Comparison of ENCODE assay signal across 24 mouse cellular contexts in the genomic region with DNA sequence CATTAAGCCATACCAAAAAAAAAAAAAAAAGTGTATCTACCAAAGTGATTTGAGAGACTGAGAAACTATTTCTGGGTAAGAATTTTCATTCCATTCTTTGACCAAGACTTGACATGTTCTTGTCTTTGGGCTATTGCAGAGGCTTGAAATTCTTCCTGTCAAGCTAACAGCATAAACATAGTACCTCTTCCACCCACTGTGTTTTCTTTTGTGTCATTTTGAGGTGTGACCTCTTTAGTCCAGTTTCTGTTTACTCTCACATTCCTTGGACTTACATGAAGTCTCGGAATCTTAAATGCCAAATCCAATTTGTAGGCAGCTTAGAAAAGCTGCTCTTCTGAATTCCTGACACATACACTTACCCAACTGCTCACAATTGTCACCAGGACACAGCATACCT.
"Had no signal": no experiment of that assay in that cellular context is flagged by ENCODE, and none has a peak within 500 bp of the region (broad histone marks: within the 10 kb centered on the region; RNA-seq: fewer than 3 reads in every experiment).

No protein-coding gene starts in this region.

- H3K4me3 ChIP-seq: gastrocnemius, adult 2 months; heart, embryonic 10.5 days; heart, embryonic 12.5 days; hindbrain, embryonic 10.5 days; hindbrain, embryonic 12.5 days; intestine, embryonic 15.5 days; layer of hippocampus, adult 2 months; limb, embryonic 13.5 days; limb, embryonic 15.5 days; liver, embryonic 12.5 days had no signal

- H3K27me3 ChIP-seq: heart, embryonic 12.5 days; hindbrain, embryonic 12.5 days; intestine, embryonic 15.5 days; limb, embryonic 13.5 days; limb, embryonic 15.5 days; liver, embryonic 12.5 days had no signal

- DNase-seq: gastrocnemius, adult 2 months; gastrocnemius, postnatal 10 days; gastrocnemius, postnatal 25 days; heart, adult 18-20 months; heart, postnatal 10 days; heart, postnatal 4 days; kidney, adult 18-20 months; kidney, adult 8-10 months; kidney, postnatal 10 days; kidney, postnatal 25 days; kidney, postnatal 4 days had no signal

- H3K9ac ChIP-seq: heart, embryonic 12.5 days; hindbrain, embryonic 12.5 days; hindbrain, embryonic 14.5 days; intestine, embryonic 15.5 days; limb, embryonic 13.5 days; limb, embryonic 15.5 days; liver, embryonic 12.5 days had no signal

- H3K4me1 ChIP-seq: heart, embryonic 10.5 days; heart, embryonic 12.5 days; hindbrain, embryonic 10.5 days; hindbrain, embryonic 12.5 days; intestine, embryonic 15.5 days; limb, embryonic 13.5 days; limb, embryonic 15.5 days; liver, embryonic 12.5 days had no signal

- H3K9me3 ChIP-seq: heart, embryonic 10.5 days; heart, embryonic 12.5 days; hindbrain, embryonic 10.5 days; hindbrain, embryonic 12.5 days; intestine, embryonic 15.5 days; limb, embryonic 13.5 days; limb, embryonic 15.5 days; liver, embryonic 12.5 days had no signal

- H3K4me2 ChIP-seq: heart, embryonic 12.5 days; hindbrain, embryonic 12.5 days; hindbrain, embryonic 14.5 days; intestine, embryonic 15.5 days; limb, embryonic 13.5 days; limb, embryonic 15.5 days; liver, embryonic 12.5 days had no signal

- H3K27ac ChIP-seq: gastrocnemius, adult 2 months; heart, embryonic 10.5 days; hindbrain, embryonic 10.5 days; hindbrain, embryonic 12.5 days; hindbrain, embryonic 14.5 days; intestine, embryonic 15.5 days; layer of hippocampus, adult 2 months; limb, embryonic 13.5 days; limb, embryonic 15.5 days; liver, embryonic 12.5 days had no signal

- ATAC-seq: hindbrain, embryonic 16.5 days; inflammation-experienced regulatory T-cells, adult 6 months; intestine, embryonic 15.5 days; intestine, postnatal 0 days; liver, embryonic 12.5 days had no signal

- H3K36me3 ChIP-seq: heart, embryonic 10.5 days; heart, embryonic 12.5 days; hindbrain, embryonic 10.5 days; hindbrain, embryonic 12.5 days; intestine, embryonic 15.5 days; limb, embryonic 13.5 days; limb, embryonic 15.5 days; liver, embryonic 12.5 days had no signal
